Mouse (Mus musculus) urinary bladder, postnatal 10 days (tissue): Measurements from ENCODE around the gene Tbc1d10b.
"Not testable (repeated sequence)": the region's sequence is repeated elsewhere in the genome, so short reads cannot be mapped to it uniquely, and the experiment has no call there.

Experiments
- DNase-seq: peaks from one replicate; pipeline ENCODE4 v3.0.0; 2022; ENCODE audit warnings: low spot score

The Tbc1d10b gene

GRCm38 (mm10) chr7:127206606-127207005 lies 1.7 kb downstream of the Tbc1d10b start:
- DNase-seq, result no peak

- no peak for DNase-seq
Measured at GRCm38 (mm10) chr7:127196484-127196883, 11.8 kb downstream of the Tbc1d10b start.

DNA sequence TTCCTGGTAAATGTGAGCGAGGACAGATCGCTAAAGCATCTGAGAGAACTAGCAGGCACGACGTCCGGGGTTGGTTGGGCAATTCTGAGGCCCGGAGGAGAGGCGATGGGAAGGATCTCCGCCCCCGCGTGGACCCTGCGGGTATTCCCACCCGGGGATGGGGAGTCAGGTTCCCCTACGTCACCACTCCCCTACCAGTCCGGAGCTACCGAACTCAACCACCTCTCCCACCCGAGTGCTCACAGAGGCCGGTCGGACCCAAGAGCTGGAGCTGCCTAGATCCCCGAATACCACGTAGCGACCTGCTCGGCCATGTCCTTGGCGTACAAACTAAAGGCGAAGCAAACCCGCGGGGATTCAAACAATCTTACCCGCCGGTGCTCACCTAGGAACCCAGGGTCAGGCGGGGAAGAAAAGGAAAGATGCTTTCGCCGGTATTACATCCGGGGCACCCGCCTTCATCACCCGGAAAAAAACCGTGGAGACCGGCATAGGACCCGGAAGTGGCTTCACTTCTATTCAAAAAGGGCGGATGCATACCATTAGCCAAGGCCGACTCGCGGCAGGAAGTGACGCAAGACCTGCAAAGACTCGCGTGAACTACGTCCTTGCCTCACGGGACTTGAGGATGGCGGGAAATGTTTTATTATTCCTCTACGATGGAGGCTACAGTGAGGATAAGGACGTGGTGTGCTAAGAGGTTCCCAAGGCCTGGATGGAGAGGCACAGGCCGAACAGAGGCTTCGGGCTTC lies 12.5 kb downstream of the Tbc1d10b start, which contains the start of gene Cd2bp2:
Gene Cd2bp2 (minus strand): TSS at position 507 of the 752 bp plus-strand sequence.
- DNase-seq, result peak; percentile 84

- no peak for DNase-seq
Measured at GRCm38 (mm10) chr7:127194633-127195029, 13.6 kb downstream of the Tbc1d10b start.

- DNase-seq, result no peak
Measured at GRCm38 (mm10) chr7:127194011-127194632, 14.1 kb downstream of the Tbc1d10b start.

DNA sequence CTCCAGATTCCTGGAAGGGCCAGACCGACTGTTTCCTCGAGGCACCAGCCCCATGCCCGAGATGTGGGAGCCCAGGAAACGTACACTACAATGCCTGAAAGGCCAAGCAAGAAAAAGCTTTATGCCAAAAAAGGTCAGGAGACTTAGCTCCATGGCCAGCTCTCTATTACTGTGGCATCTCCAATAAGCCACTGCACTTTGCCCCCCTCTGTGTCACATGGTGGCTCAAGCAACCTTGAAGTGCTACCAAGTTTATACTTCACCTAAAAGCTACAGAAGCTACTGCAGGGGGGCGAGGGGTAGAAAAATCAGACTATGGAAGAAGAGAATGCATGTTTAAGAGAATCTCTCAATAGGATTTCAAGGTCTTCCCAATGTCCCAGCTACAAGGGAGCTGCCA lies 15.3 kb downstream of the Tbc1d10b start:
- DNase-seq, result no peak

DNA sequence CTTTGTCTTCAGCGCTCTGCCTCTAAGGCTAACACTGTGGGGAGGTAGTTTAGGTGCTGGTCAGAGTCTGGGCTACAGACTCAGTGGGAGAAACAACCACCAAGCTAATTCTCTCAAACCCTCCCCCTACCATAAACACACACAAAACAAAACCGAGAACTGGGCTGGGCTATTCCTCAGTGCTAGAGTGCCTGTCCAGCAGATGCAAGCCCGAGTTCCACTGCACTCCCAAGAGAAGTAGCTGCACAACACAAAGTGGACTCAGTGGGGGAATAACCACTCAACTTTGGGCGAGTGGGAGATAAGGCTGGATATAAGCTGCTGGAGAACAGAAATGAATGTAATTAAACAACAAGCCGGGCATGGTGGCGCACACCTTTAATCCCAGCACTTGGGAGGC lies 17.6 kb downstream of the Tbc1d10b start:
- DNase-seq, result no peak

- no peak for DNase-seq
Measured at GRCm38 (mm10) chr7:127188305-127189276, 19.7 kb downstream of the Tbc1d10b start.

- no peak for DNase-seq
Measured at GRCm38 (mm10) chr7:127187351-127187750, 20.9 kb downstream of the Tbc1d10b start.

DNA sequence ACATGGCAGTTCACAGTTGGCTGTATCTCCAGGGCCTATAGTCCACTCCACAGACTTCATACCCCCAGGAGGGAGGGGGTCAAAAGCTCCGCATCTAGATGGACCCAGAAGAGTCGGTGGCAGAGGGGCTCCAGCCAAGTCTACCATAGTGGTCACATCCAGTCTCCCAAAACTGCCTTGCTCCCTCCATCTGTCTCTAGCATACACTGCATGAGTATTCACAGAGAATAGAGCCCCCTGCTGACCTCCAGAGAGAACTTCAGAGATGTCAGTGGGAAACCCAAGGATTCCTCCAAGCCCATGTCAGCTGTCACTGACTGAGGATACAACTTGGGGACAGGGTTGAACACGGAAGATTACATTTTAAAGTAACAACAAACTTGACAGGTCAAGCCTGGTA lies 22.7 kb downstream of the Tbc1d10b start:
- DNase-seq, result no peak

- DNase-seq, result no peak
Measured at GRCm38 (mm10) chr7:127184720-127185119, 23.5 kb downstream of the Tbc1d10b start.

DNA sequence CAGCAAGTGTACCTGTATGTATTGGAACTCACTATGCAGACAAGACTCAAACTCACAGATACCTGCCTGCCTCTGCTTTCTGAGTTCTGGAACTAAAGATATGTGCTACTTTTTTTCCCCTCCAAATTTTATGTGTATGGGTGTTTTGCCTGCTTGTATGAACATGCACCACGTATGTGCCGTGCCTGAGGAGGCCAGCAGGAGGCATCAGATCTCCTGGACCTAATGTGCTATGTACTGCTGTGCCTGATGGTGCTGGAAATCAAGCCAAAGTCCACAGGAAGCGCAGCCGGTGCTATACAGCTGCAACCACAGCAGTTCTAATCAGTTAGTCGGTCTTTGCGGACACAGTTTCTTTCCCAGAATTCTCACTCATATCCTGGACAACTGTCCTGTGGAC lies 24.4 kb downstream of the Tbc1d10b start:
- no peak for DNase-seq

GRCm38 (mm10) chr7:127183345-127183744 lies 24.9 kb downstream of the Tbc1d10b start:
- no peak for DNase-seq

DNA sequence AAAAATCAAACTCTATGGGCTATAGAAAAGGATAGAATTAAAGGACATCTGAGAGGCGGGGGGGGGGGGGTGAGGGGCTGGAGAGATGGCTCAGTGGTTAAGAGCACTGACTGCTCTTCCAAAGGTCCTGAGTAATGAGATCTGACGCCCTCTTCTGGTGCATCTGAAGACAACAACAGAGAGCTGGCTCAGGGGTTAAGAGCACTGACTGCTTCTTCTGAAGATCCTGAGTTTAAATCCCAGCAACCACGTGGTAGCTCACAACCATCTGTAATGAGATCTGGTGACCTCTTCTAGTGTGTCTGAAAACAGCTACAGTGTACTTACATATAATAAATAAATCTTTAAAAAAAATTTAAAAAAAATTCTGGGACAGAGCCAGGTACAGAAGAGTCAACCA lies 26.5 kb downstream of the Tbc1d10b start:
- not testable (repeated sequence) for DNase-seq

- DNase-seq, result no peak
Measured at GRCm38 (mm10) chr7:127180783-127181182, 27.5 kb downstream of the Tbc1d10b start.

GRCm38 (mm10) chr7:127176937-127177336 lies 31.3 kb downstream of the Tbc1d10b start:
- DNase-seq, result no peak

GRCm38 (mm10) chr7:127166501-127166900 lies 41.8 kb downstream of the Tbc1d10b start:
- no peak for DNase-seq

GRCm38 (mm10) chr7:127165607-127166493 lies 42.4 kb downstream of the Tbc1d10b start:
- DNase-seq, result no peak

DNA sequence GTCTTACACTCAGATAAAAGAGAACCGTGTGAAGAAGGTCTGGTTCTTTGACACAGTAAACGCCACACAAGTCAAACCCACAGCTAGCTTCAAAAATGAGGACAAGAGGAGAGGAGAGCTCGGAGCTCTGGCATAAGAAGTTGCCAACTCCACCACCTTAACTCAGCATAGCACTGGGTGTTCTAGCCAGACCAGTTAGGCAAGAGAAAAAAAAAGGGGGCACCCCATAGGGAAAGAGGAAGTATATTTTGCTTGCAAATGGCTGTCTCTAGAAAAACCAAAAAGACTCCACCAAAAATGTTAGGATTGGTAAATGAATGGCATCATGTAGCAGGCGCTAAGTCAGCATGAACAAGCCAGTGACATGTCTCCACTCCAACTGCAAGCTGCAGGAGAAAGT lies 44.3 kb downstream of the Tbc1d10b start:
- DNase-seq, result no peak

GRCm38 (mm10) chr7:127162546-127162945 lies 45.7 kb downstream of the Tbc1d10b start:
- no peak for DNase-seq

DNA sequence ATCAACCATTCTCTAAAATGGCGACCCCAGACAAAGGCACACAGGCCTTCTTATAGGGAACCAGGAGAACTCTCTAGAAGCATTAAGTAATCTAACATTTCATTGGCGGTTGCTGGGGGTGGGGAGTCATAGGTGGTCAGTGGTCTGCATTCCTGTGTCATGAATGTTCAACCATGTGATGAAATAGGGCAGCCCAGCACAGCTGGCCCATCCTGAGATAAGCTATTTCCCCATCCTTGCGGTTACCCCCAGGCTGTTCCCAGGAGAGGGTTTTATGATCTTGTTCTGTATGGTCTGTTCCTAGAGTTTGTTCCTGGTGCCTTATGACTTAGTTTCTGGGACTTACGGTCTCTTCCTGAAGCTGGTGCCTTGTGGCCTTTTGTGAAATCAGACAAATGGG lies 50.7 kb downstream of the Tbc1d10b start:
- DNase-seq, result no peak
